Mouse (Mus musculus) intestine, postnatal 0 days (tissue): Measurements from ENCODE around the gene Ndufaf2. TPM values are rescaled to one million over a fixed set of nuclear protein-coding genes. Genes with fewer than 3 reads are reported as not detected.
A peak's percentile ranks its signal among the peaks of the same experiment; 100 is the strongest.

ENCODE experiments used
- ATAC-seq: fragments of 200-750 bp; cut with Nextera tagmentation; 2 replicates; pipeline ENCODE4 v1.8.0; 2017; ENCODE audit warnings: mild to moderate bottlenecking, moderate TSS enrichment, moderate library complexity
- H3K27ac ChIP-seq: fragments of 300-500 bp; sonication (generic); 2 replicates; pipeline ENCODE4 v1.5.1; 2014; ENCODE audit warnings: mild to moderate bottlenecking, low read depth, low read length, moderate library complexity
- H3K27me3 ChIP-seq: fragments of 300-500 bp; sonication (generic); replicated peaks from 2 replicates; pipeline ENCODE4 v1.6.1; 2014; ENCODE audit warnings: low read length, mixed read lengths; ENCODE audit not compliant: control insufficient read depth, insufficient read depth
- H3K36me3 ChIP-seq: fragments of 300-500 bp; sonication (generic); 2 replicates; pipeline ENCODE4 v1.6.1; 2014; ENCODE audit warnings: mild to moderate bottlenecking, moderate library complexity; ENCODE audit not compliant: control insufficient read depth, insufficient read depth
- H3K4me1 ChIP-seq: fragments of 300-500 bp; sonication (generic); replicated peaks from 2 replicates; pipeline ENCODE4 v1.6.1; 2014; ENCODE audit warnings: antibody characterized with exemption, low read length, mixed read lengths; ENCODE audit not compliant: control insufficient read depth, insufficient read depth
- H3K4me2 ChIP-seq: fragments of 300-500 bp; sonication (generic); replicated peaks from 2 replicates; pipeline ENCODE4 v1.6.1; 2014; ENCODE audit warnings: low read depth, mild to moderate bottlenecking, moderate library complexity
- H3K4me3 ChIP-seq: fragments of 300-500 bp; sonication (generic); 2 replicates; pipeline ENCODE4 v1.5.1; 2014; ENCODE audit warnings: low read depth, low read length
- H3K9ac ChIP-seq: fragments of 300-500 bp; sonication (generic); 2 replicates; pipeline ENCODE4 v1.6.1; 2014; ENCODE audit warnings: mild to moderate bottlenecking, low read depth, low read length
- H3K9me3 ChIP-seq: fragments of 300-500 bp; sonication (generic); 2 replicates; pipeline ENCODE4 v1.6.1; 2016; ENCODE audit warnings: mixed run types; ENCODE audit not compliant: control insufficient read depth
- CTCF ChIP-seq: sonication (generic); IDR thresholded peaks from 2 replicates; pipeline ENCODE4 v1.5.1; 2016; ENCODE audit warnings: low read depth, mild to moderate bottlenecking, control low read depth, antibody characterized with exemption, moderate library complexity
- WGBS: fragments of 180-500 bp; shearing (Covaris S2); extraction: QIAGEN DNeasy Blood & Tissue Kit; methylation state at CpG from one replicate; pipeline ENCODE4 v1.1.7; 2014; 5-methylcytosine and 5-hydroxymethylcytosine counted together
- polyA plus RNA-seq: library from polyadenylated mRNA; unstranded; fragments of >200 nt; fragmentation: Nextera tagmentation; extraction: Ambion mirVana; gene quantifications from 2 replicates; pipeline ENCODE4 v1.2.1, GENCODE M21; 2015

Ndufaf2 gene
- polyA plus RNA-seq, 1 experiment from 2014 or later: 39.2 TPM

DNA sequence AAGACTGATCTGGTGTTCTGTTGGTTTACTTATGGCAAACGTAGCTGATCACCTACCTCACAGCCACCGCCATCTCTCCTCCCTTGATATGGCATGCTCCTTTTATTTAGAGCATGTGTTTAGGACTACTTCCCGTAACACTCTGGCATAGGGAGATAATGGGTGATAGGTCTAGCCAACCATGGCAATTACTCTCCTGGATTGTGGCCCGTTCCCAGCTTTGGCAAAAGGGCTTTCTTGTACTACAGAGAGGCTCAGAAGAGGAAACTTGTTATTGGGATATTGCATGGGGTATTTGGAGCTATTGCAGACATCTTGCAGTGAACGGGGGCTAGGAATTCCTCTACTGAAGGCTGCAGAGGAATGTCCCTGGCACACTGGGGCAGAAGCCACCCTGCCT is 197.9 kb downstream of the Ndufaf2 start:
- 93% methylated on average over 5 of the region's 5 CpGs for WGBS

DNA sequence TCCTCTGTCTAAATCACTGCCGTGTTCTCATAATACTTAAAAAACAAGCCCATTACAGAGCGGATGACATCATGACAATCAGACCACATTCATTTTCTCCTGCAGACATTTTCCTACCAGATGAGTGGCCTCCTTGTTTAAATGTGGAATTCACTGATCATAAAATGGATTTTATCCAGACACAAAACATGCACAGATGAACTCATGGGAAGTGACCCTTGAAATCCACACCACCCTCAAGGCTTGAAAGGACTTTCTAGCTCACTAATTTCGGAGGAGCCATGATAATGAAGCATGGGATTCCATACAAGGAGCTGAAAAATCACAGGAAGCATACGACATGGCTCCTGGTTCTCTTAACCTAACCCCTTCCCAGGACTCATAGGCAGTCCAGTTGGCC is 198.5 kb downstream of the Ndufaf2 start:
- no peak for ATAC-seq
- Histone ChIP-seq H3K36me3 (no peaks in the 10 kb centered on the region), H3K27me3 (no peaks in the 10 kb centered on the region), H3K4me3 (no peak overlapping the region), H3K4me2 (no peak overlapping the region), H3K9ac (no peak overlapping the region), H3K27ac (no peak overlapping the region), H3K4me1 (peaks cover 13% of the 10 kb centered on the region; the same call in 1 of the 2 replicates), H3K9me3 (no peaks in the 10 kb centered on the region)
- WGBS: 84% methylated on average over 4 of the region's 4 CpGs
- TF ChIP-seq CTCF: no peak

More for the DNA sequence above, 197.9 kb downstream of the Ndufaf2 start:
- TF ChIP-seq CTCF: no peak
- Histone ChIP-seq H3K9me3 (no peaks in the 10 kb centered on the region), H3K27me3 (no peaks in the 10 kb centered on the region), H3K4me1 (peaks cover 13% of the 10 kb centered on the region), H3K27ac (no peak overlapping the region), H3K4me2 (no peak overlapping the region), H3K36me3 (no peaks in the 10 kb centered on the region), H3K4me3 (no peak overlapping the region), H3K9ac (no peak overlapping the region)
- ATAC-seq: no peak

DNA sequence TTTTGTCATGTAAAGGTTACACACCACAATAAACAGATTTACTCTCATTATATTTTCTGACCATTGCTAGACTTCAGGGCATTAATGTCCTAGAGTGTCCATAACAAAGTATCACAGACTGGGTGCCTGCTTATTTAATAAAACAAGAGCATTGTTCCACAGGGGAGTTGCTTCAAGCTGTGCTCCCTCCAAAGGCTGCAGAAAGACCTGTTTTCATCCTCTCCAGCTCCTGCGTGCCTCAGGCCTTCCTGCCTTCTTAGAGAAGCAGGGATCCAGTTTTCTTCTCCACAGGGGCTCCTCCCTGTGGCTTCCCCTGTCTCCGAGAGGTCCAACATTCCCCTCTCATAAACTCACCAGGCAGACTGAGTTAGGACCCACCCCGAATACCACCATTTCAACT is 202.2 kb downstream of the Ndufaf2 start:
- Histone ChIP-seq H3K27ac (no peak overlapping the region), H3K9ac (no peak overlapping the region), H3K4me1 (no peaks in the 10 kb centered on the region; the same call in 1 of the 2 replicates), H3K27me3 (no peaks in the 10 kb centered on the region), H3K4me2 (no peak overlapping the region), H3K36me3 (no peaks in the 10 kb centered on the region), H3K9me3 (no peaks in the 10 kb centered on the region), H3K4me3 (no peak overlapping the region)
- no peak for ATAC-seq
- WGBS: 62% methylated on average over 3 of the region's 3 CpGs
- no peak; the same call in 1 of the 2 replicates for TF ChIP-seq CTCF

DNA sequence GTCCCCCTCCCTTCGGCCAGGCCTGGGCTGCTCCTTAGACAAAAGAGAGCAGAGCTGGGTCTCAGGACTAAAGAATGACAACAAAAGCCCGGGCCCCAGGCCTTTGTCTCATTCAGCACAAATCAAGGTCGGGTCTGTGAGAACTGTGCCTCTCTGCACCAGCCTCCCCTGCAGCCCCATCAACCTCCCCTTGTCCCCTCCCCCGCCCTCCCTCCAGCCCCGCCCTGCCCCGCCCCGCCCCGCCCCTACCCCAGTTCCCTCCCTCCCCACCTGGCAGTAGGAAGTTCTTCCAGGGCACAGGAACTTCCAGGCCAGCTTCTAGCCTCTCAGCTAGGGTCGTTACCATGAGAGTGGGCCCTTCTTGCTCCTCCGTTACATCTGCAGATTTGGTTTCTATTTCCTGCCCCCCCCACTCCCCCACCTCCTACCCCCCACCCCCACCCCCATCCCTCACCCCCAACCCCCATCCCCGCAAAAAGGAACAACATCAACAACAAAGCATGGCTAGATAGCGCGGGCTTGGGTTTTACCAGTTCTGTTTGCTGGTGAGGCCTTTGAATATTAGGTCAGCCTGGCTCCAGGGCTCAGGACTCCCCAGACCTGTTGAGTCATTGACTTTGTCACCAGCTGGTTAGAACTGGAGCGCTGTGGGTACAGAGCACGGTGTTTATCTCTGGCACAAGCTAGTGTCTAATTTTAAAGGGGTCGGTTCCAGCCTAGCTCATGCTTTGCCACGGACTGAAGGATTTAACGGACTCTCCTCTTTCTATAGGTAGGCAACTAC is 202.9 kb downstream of the Ndufaf2 start:
- ATAC-seq: peak; percentile 57
- Histone ChIP-seq H3K4me1 (no peaks in the 10 kb centered on the region; the same call in 1 of the 2 replicates), H3K27me3 (no peaks in the 10 kb centered on the region), H3K9me3 (no peaks in the 10 kb centered on the region), H3K9ac (no peak overlapping the region), H3K36me3 (no peaks in the 10 kb centered on the region), H3K27ac (no peak overlapping the region), H3K4me2 (peak overlapping the region; percentile 24; the same call in 1 of the 2 replicates), H3K4me3 (no peak overlapping the region)
- WGBS: 37% methylated on average over 14 of the region's 18 CpGs
- no peak for TF ChIP-seq CTCF

DNA sequence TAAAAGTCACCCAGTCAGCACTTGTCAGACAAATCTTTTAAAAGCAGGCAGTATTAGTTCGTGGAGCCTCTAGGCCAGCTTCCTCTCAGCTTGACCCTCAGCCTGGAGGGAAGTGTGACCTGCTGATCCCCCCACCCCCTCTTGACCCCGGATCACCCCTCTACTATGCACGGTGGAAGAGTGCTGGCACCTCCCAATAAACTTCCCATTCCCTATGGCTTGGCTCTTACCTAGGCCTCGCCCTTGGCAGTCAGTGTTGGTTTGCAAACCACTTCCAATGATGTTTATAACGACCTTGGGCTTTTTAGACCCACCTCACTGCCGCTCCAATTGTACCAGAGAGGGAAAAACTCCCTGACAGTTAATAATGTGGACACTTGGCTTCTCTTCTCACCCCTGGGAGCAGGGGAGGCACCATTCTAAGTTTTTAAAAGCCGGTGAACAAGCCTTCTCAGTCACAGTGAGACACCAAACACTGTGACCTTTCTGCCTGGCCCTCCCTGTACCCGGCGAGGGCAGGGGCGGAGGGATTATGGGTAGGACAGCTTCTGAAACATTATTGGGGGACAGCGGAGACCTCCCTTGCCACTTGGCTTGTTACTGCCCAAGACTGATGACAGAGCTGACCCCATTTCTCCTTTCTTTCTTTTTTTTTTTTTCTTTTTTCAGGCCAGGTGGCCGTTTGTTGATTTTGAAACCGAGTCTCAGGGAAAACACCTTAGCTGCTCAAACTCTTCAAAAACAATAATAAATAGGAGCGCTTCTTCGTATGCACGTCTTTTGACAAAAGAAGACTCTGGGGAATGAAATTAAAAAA is 203.8 kb downstream of the Ndufaf2 start:
- Histone ChIP-seq H3K4me1 (no peaks in the 10 kb centered on the region; the same call in 1 of the 2 replicates), H3K27me3 (no peaks in the 10 kb centered on the region), H3K9me3 (no peaks in the 10 kb centered on the region), H3K4me2 (no peak overlapping the region; the same call in 1 of the 2 replicates), H3K4me3 (no peak overlapping the region), H3K27ac (peak overlapping the region; percentile 15; the same call in 1 of the 2 replicates), H3K36me3 (no peaks in the 10 kb centered on the region), H3K9ac (no peak overlapping the region)
- 47% methylated on average over 16 of the region's 16 CpGs for WGBS
- TF ChIP-seq CTCF: no peak
- no peak for ATAC-seq

DNA sequence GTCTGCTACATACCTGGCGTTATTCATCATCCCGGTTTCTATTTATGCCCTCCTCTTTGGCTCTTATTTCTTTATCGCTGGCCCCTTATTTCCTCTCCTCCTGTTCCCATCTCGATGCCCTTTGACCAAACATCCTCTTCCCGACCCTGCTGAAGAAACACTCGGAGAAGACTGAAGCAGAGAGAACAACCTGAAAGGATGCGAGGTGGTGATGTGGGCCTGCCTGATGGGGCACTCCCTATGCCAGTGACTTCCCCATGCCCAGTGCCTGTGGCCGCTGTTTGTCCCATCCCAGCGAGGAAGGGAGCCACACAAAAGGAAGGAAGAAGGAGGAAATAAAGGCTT is 204.4 kb downstream of the Ndufaf2 start:
- no peak for TF ChIP-seq CTCF
- no peak overlapping the region for H3K4me2 ChIP-seq
- no peak for ATAC-seq

More for the DNA sequence above, 204.4 kb downstream of the Ndufaf2 start:
- H3K27me3 ChIP-seq: no peaks in the 10 kb centered on the region
- no peaks in the 10 kb centered on the region for H3K36me3 ChIP-seq
- H3K27ac ChIP-seq: no peak overlapping the region
- H3K4me1 ChIP-seq: no peaks in the 10 kb centered on the region; the same call in 1 of the 2 replicates
- no peaks in the 10 kb centered on the region for H3K9me3 ChIP-seq
- WGBS: 39% methylated on average over 9 of the region's 9 CpGs
- no peak overlapping the region for H3K4me3 ChIP-seq
- no peak overlapping the region for H3K9ac ChIP-seq

Other genes starting within 250 kb of the Ndufaf2 start
- 32.6 and 33.7 TPM in 2 replicates for gene Smim15, start 114.2 kb downstream of the Ndufaf2 start, polyA plus RNA-seq
- gene Ercc8, start 108 bp upstream of the Ndufaf2 start, polyA plus RNA-seq: 6.8 and 8.0 TPM in 2 replicates
- gene Elovl7, start 55.8 kb upstream of the Ndufaf2 start, polyA plus RNA-seq: 9.9 and 10.8 TPM in 2 replicates
- 1.3 and 1.6 TPM in 2 replicates for gene Depdc1b, start 157.7 kb upstream of the Ndufaf2 start, polyA plus RNA-seq